Mouse (Mus musculus) C2C12 (cell line): ENCODE results near the gene Ccdc73. TPM values are rescaled to one million over a fixed set of nuclear protein-coding genes. Genes with fewer than 3 reads are reported as not detected.

ENCODE experiments used
- H3K27me3 ChIP-seq: one replicate; pipeline ENCODE4 v1.6.1; 2011; ENCODE audit not compliant: control insufficient read depth, insufficient read depth, insufficient read length
- H3K36me3 ChIP-seq: one replicate; pipeline ENCODE4 v1.6.1; 2011; ENCODE audit not compliant: control insufficient read depth, insufficient read depth
- H3K4me3 ChIP-seq: one replicate; pipeline ENCODE4 v1.5.1; 2011; ENCODE audit warnings: mild to moderate bottlenecking, control low read depth; ENCODE audit not compliant: poor library complexity, insufficient read depth, severe bottlenecking
- H3K79me2 ChIP-seq: one replicate; pipeline ENCODE4 v1.6.1; 2011; ENCODE audit not compliant: control insufficient read depth, insufficient read depth
- H3K79me3 ChIP-seq: one replicate; pipeline ENCODE4 v1.6.1; 2011; ENCODE audit warnings: low read depth, control low read depth
- H3ac ChIP-seq: one replicate; pipeline ENCODE3; 2011; ENCODE audit warnings: low read depth; ENCODE audit not compliant: control insufficient read depth, insufficient read length
- CEBPB ChIP-seq: IDR thresholded peaks from one replicate; pipeline ENCODE4 v1.6.1; 2011; ENCODE audit warnings: low read depth, mild to moderate bottlenecking, control low read depth, moderate library complexity
- CTCF ChIP-seq: IDR thresholded peaks from one replicate; pipeline ENCODE4 v1.5.1; 2011; ENCODE audit not compliant: control insufficient read depth, insufficient read depth, insufficient read length
- FOSL1 ChIP-seq: IDR thresholded peaks from one replicate; pipeline ENCODE4 v1.8.0; 2011; ENCODE audit warnings: mild to moderate bottlenecking, low read length; ENCODE audit not compliant: poor library complexity, insufficient read depth, severe bottlenecking
- MAX ChIP-seq: IDR thresholded peaks from one replicate; pipeline ENCODE4 v1.6.1; 2011; ENCODE audit warnings: mild to moderate bottlenecking, control low read depth
- MYOD1 ChIP-seq: IDR thresholded peaks from one replicate; pipeline ENCODE4 v1.6.1; 2011; ENCODE audit warnings: low read depth; ENCODE audit not compliant: control insufficient read depth, insufficient read length
- MYOG ChIP-seq: IDR thresholded peaks from one replicate; pipeline ENCODE4 v1.6.1; 2011; ENCODE audit not compliant: control insufficient read depth, insufficient read length; ENCODE audit errors: extremely low read depth
- USF1 ChIP-seq: IDR thresholded peaks from one replicate; pipeline ENCODE4 v1.6.1; 2011; ENCODE audit warnings: low read depth, mild to moderate bottlenecking, control low read depth, moderate library complexity
- polyA plus RNA-seq: library from polyadenylated mRNA; unstranded; fragments of >200 nt; fragmentation: generic; extraction: Trizol; gene quantifications from one replicate; pipeline ENCODE4 v1.2.1, GENCODE M21; 2012; ENCODE audit warnings: missing spikeins

The Ccdc73 gene
- polyA plus RNA-seq, 1 experiment = 0.21 TPM

GRCm38 (mm10) chr2:104887882-104888566, 20.4 kb downstream of the Ccdc73 start:
- Histone ChIP-seq H3K27me3 (no peaks in the 10 kb centered on the region), H3K4me3 (no peak overlapping the region), H3ac (no peak overlapping the region), H3K79me3 (no peaks in the 10 kb centered on the region), H3K79me2 (no peaks in the 10 kb centered on the region), H3K36me3 (no peaks in the 10 kb centered on the region)
- TF ChIP-seq MYOG (no peak), CTCF (peak; percentile 64), CEBPB (no peak)

- Histone ChIP-seq H3K79me3 (no peaks in the 10 kb centered on the region), H3ac (no peak overlapping the region), H3K27me3 (no peaks in the 10 kb centered on the region), H3K79me2 (no peaks in the 10 kb centered on the region), H3K4me3 (no peak overlapping the region), H3K36me3 (no peaks in the 10 kb centered on the region)
- TF ChIP-seq CEBPB (no peak), MYOD1 (no peak), CTCF (no peak), FOSL1 (no peak), MYOG (no peak), USF1 (no peak), MAX (no peak)
These were observed 32.4 kb downstream of the Ccdc73 start for GRCm38 (mm10) chr2:104899975-104900374.

- H3K36me3 ChIP-seq = no peaks in the 10 kb centered on the region
- no peaks in the 10 kb centered on the region for H3K27me3 ChIP-seq
- H3K4me3 ChIP-seq = no peak overlapping the region
- H3ac ChIP-seq = no peak overlapping the region
- H3K79me3 ChIP-seq = no peaks in the 10 kb centered on the region
- no peaks in the 10 kb centered on the region for H3K79me2 ChIP-seq
- TF ChIP-seq MYOD1 (no peak), CTCF (no peak), USF1 (no peak), FOSL1 (no peak), MYOG (no peak), MAX (no peak), CEBPB (no peak)
These were observed 48.1 kb downstream of the Ccdc73 start for GRCm38 (mm10) chr2:104915709-104916108.

- Histone ChIP-seq H3ac (no peak overlapping the region), H3K36me3 (no peaks in the 10 kb centered on the region), H3K79me2 (no peaks in the 10 kb centered on the region), H3K27me3 (no peaks in the 10 kb centered on the region), H3K4me3 (no peak overlapping the region), H3K79me3 (no peaks in the 10 kb centered on the region)
- TF ChIP-seq MYOD1 = no peak
- TF ChIP-seq CEBPB = no peak
- no peak for TF ChIP-seq MYOG
- no peak for TF ChIP-seq FOSL1
- TF ChIP-seq MAX = no peak
- TF ChIP-seq USF1 = no peak
- no peak for TF ChIP-seq CTCF
These were observed 96.9 kb downstream of the Ccdc73 start for GRCm38 (mm10) chr2:104964492-104964891.

GRCm38 (mm10) chr2:104981712-104982111, 114.1 kb downstream of the Ccdc73 start:
- no peak overlapping the region for H3ac ChIP-seq
- no peak for TF ChIP-seq FOSL1
- TF ChIP-seq USF1 = no peak
- TF ChIP-seq CEBPB = no peak
- no peaks in the 10 kb centered on the region for H3K27me3 ChIP-seq
- H3K79me3 ChIP-seq = no peaks in the 10 kb centered on the region
- H3K4me3 ChIP-seq = no peak overlapping the region
- H3K79me2 ChIP-seq = no peaks in the 10 kb centered on the region
- H3K36me3 ChIP-seq = no peaks in the 10 kb centered on the region

GRCm38 (mm10) chr2:104985796-104986195, 118.2 kb downstream of the Ccdc73 start:
- peaks cover 6% of the 10 kb centered on the region for H3K36me3 ChIP-seq
- H3K79me3 ChIP-seq = no peaks in the 10 kb centered on the region
- no peaks in the 10 kb centered on the region for H3K27me3 ChIP-seq
- no peak overlapping the region for H3ac ChIP-seq
- TF ChIP-seq FOSL1 = no peak
- TF ChIP-seq MYOG = no peak
- TF ChIP-seq CEBPB = no peak
- no peaks in the 10 kb centered on the region for H3K79me2 ChIP-seq
- no peak overlapping the region for H3K4me3 ChIP-seq
